Mouse (Mus musculus): ENCODE results near the gene Plekho2. TPM values are rescaled to one million over a fixed set of nuclear protein-coding genes. Genes with fewer than 3 reads are reported as not detected.

Plekho2 gene
- polyA plus RNA-seq, 1 experiment from 2014 or later: 9.8 TPM

DNA sequence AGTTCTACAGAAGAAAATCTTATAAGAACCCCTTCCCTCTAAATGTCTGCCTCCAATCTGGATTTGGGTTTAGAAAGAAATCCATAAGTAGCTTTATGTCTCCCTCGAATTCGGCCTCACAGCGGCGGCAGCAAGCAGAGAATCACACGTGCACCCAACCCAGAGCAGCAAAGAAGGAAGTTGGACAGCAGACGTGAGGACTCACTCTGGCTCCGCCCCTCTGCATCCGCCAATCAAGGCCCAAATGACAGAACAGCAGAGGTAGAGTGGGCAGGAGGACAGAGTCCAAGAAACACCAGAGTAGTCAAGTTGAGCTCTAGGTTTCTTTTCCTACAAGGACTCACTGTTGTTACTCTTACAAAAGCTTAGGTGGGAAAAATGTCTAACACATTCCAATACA, 3.2 kb upstream of the Plekho2 start:
- H3K4me2 ChIP-seq: no peak overlapping the region
- ATAC-seq (replicated peaks; ENCODE audit: insufficient number of reproducible peaks, insufficient read depth, low FRiP score, low read depth): no peak
- H3K27me3 ChIP-seq: no peaks in the 10 kb centered on the region
- H3K9ac ChIP-seq: no peak overlapping the region
- 28% methylated on average over 8 of the region's 8 CpGs for WGBS
- no peak overlapping the region for H3K27ac ChIP-seq
- peaks cover 38% of the 10 kb centered on the region for H3K4me1 ChIP-seq (replicated peaks)
- H3K9me3 ChIP-seq (replicated peaks): no peaks in the 10 kb centered on the region
- no peaks in the 10 kb centered on the region for H3K36me3 ChIP-seq
- H3K4me3 ChIP-seq: no peak overlapping the region

- H3K4me3 ChIP-seq: peak overlapping the region; percentile 57
- H3K27ac ChIP-seq: peak overlapping the region; percentile 71
- H3K9ac ChIP-seq: peak overlapping the region; percentile 36; the same call in 1 of the 2 replicates
- peak overlapping the region; percentile 65 for H3K4me2 ChIP-seq
- no peaks in the 10 kb centered on the region for H3K27me3 ChIP-seq
- no peaks in the 10 kb centered on the region for H3K36me3 ChIP-seq
- no peaks in the 10 kb centered on the region for H3K9me3 ChIP-seq (replicated peaks)
- peak; percentile 12 for ATAC-seq (replicated peaks; ENCODE audit: insufficient number of reproducible peaks, insufficient read depth, low FRiP score, low read depth)
- peaks cover 47% of the 10 kb centered on the region for H3K4me1 ChIP-seq (replicated peaks)
- 4% methylated on average over 28 of the region's 29 CpGs for WGBS
Observed at GRCm38 (mm10) chr9:65580401-65581256, 789 bp upstream of the Plekho2 start.

GRCm38 (mm10) chr9:65578801-65579249, 1.0 kb downstream of the Plekho2 start:
- no peak for ATAC-seq (replicated peaks; ENCODE audit: insufficient number of reproducible peaks, insufficient read depth, low FRiP score, low read depth)
- Histone ChIP-seq H3K27ac (peak overlapping the region; percentile 71), H3K4me2 (peak overlapping the region; percentile 65), H3K4me1 (replicated peaks) (peaks cover 60% of the 10 kb centered on the region), H3K9ac (peak overlapping the region; percentile 64; the same call in 1 of the 2 replicates), H3K9me3 (replicated peaks) (no peaks in the 10 kb centered on the region), H3K4me3 (peak overlapping the region; percentile 57), H3K27me3 (no peaks in the 10 kb centered on the region), H3K36me3 (no peaks in the 10 kb centered on the region)
- 33% methylated on average over 9 of the region's 9 CpGs for WGBS

DNA sequence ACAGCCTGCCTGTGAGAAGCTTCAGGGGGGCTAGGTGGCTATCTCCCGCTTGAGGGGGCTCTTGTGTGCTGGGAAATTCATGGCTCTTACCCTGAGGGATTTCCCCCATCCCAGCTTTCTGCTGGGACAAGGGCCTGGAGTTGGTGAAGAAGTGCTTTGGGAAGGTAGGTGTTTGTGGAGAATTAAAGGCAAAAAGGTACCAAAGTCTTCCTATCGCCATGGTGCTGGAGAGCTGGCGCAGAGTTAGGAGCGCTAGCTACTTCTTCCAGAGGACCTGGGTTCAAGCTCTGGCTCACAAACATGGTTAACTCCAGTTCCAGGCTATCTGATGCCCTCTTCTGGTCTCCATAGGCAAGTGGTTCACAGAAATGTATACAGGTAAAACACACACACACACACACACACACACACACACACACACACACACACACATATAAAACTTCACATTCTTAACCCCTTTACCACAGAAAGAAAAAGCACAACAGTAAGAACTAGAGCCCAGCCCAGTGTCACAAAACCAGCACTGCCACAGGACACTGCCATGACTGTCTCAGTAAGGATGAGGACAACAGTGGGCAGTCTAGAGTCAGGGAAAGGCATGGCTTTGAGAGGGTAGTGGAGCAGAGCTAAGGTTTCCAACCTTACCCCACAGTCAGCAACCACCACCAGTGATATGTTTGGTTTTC, 2.2 kb downstream of the Plekho2 start:
- Histone ChIP-seq H3K4me3 (no peak overlapping the region), H3K4me1 (replicated peaks) (peaks cover 57% of the 10 kb centered on the region), H3K27ac (peak overlapping the region; percentile 86), H3K9me3 (replicated peaks) (no peaks in the 10 kb centered on the region), H3K4me2 (peak overlapping the region; percentile 22), H3K27me3 (no peaks in the 10 kb centered on the region), H3K9ac (0 out of 2 replicates have a peak overlapping the region, but pooled peaks have one; percentile 26), H3K36me3 (peaks cover 8% of the 10 kb centered on the region)
- ATAC-seq (replicated peaks; ENCODE audit: insufficient number of reproducible peaks, insufficient read depth, low FRiP score, low read depth): no peak
- 83% methylated on average over 4 of the region's 4 CpGs for WGBS

- Histone ChIP-seq H3K27ac (peak overlapping the region; percentile 86), H3K36me3 (peaks cover 11% of the 10 kb centered on the region), H3K9me3 (replicated peaks) (no peaks in the 10 kb centered on the region), H3K9ac (0 out of 2 replicates have a peak overlapping the region, but pooled peaks have one; percentile 26), H3K4me1 (replicated peaks) (peaks cover 57% of the 10 kb centered on the region), H3K27me3 (no peaks in the 10 kb centered on the region), H3K4me3 (no peak overlapping the region), H3K4me2 (peak overlapping the region; percentile 22)
- ATAC-seq (replicated peaks; ENCODE audit: insufficient number of reproducible peaks, insufficient read depth, low FRiP score, low read depth): no peak
- 44% methylated on average over 7 of the region's 7 CpGs for WGBS
Observed at GRCm38 (mm10) chr9:65576861-65577510, 2.9 kb downstream of the Plekho2 start.

DNA sequence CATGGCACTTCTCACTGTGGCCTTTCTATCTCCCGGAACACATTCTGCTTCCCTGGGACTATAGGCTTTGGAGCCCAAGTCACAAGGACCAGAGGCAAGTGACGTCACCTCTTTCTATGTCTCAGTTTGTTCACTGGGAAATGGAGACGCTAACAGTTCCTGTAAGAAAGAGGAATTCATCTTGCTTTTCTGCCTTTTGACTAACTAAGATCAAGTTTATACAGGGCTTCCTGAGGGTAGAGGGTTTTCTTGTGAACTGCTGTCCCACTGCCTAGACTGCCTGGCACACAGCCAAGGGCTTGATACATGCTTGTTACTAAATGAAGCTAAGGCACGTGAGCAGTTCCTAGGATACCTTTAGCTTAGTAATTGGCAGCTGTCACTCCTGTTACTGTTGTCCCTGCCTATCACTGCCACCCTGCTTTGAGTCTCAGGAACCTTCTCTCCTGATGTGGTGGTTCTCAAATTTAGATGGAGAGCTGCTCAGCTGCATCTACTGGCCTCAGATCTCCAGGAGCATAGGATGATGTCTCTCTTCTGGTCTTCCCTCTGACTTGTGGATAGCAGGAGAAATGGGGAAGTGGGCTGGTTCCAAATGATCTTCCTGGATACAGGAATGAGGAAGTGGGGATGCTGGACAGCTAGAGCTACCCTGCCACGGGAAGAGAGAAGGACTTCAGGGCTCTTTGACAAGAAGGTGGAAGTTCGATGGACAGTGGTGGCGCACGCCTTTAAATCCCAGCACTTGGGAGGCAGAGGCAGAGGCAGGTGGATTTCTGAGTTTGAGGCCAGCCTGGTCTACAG, 4.2 kb downstream of the Plekho2 start:
- Histone ChIP-seq H3K9me3 (replicated peaks) (no peaks in the 10 kb centered on the region), H3K4me2 (peak overlapping the region; percentile 21; the same call in 1 of the 2 replicates), H3K4me1 (replicated peaks) (peaks cover 54% of the 10 kb centered on the region), H3K27ac (peak overlapping the region; percentile 86), H3K27me3 (no peaks in the 10 kb centered on the region), H3K36me3 (peaks cover 11% of the 10 kb centered on the region), H3K9ac (0 out of 2 replicates have a peak overlapping the region, but pooled peaks have one; percentile 8), H3K4me3 (no peak overlapping the region)
- 43% methylated on average over 8 of the region's 8 CpGs for WGBS
- no peak for ATAC-seq (replicated peaks; ENCODE audit: insufficient number of reproducible peaks, insufficient read depth, low FRiP score, low read depth)

DNA sequence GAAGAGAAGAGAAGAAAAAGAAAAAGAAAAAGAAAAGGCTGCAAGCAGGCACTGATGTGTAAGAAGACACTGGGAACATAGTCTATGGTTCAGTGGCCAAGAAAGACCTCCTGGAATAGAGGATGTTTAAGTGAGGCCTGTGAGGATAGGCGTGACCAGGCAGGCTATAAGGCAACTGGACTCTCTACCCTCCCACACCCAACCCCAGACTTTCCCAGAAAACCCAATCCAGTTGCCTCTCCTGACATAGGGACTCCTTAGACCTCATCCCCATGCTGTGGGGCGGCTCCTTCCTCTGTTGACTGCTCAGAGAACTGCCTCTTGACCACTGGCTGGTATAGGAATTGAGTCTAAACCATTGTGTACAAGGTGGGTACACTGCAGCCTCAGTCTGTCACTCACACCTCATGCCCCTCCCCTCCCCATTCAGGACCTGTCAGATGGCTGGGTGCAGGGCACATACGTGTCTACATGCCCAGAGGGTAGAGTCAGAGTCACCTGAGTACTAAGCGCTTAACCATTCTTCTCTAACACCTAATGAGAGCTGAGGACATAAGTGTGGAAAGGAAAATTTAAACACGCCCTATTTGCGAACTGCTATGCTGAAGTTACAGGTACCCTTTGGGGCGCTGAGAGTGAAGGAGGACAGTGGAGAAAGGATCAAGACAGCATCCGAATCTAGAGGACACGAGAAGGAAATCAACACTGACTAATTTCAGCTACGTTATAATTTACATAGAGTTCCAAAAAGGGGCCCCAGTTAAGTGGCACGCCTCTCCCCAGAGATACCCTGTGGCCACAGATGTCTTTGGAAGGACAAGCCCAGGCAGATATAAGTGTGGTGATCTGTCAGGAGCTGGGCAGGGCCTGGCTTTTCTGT, 5.1 kb downstream of the Plekho2 start:
- H3K27me3 ChIP-seq: no peaks in the 10 kb centered on the region
- peaks cover 11% of the 10 kb centered on the region for H3K36me3 ChIP-seq
- peaks cover 55% of the 10 kb centered on the region for H3K4me1 ChIP-seq (replicated peaks)
- H3K9ac ChIP-seq: no peak overlapping the region
- peak overlapping the region; percentile 21; the same call in 1 of the 2 replicates for H3K4me2 ChIP-seq
- no peaks in the 10 kb centered on the region for H3K9me3 ChIP-seq (replicated peaks)
- WGBS: 65% methylated on average over 11 of the region's 11 CpGs
- no peak overlapping the region for H3K4me3 ChIP-seq
- H3K27ac ChIP-seq: peak overlapping the region; percentile 86
- peak; percentile 12; the same call in 1 of the 2 replicates for ATAC-seq (replicated peaks; ENCODE audit: insufficient number of reproducible peaks, insufficient read depth, low FRiP score, low read depth)

DNA sequence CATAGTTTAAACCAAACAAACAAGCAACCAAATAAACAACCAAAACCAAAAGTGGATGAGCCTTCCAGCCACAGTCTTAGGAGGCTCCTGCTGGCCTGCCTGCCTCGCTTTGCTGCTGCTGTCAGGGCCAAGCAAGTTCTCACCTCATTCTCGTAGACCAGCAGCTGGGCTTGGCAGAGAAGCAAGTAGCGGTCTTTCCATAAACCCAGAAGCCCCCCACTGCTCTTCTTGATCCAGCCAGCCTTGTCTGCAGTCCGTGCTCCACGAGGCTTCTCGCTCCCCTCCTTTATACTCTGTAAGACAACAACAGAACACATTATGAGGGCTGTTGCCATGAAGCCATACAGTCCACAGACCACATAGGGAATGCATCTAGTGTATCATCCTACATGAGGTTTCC, 7.0 kb downstream of the Plekho2 start:
- no peak overlapping the region for H3K27ac ChIP-seq
- H3K36me3 ChIP-seq: peaks cover 15% of the 10 kb centered on the region
- no peak overlapping the region for H3K9ac ChIP-seq
- no peak overlapping the region for H3K4me3 ChIP-seq
- no peaks in the 10 kb centered on the region for H3K9me3 ChIP-seq (replicated peaks)
- no peak overlapping the region for H3K4me2 ChIP-seq
- H3K4me1 ChIP-seq (replicated peaks): peaks cover 43% of the 10 kb centered on the region
- WGBS: 83% methylated on average over 6 of the region's 6 CpGs
- ATAC-seq (replicated peaks; ENCODE audit: insufficient number of reproducible peaks, insufficient read depth, low FRiP score, low read depth): no peak
- H3K27me3 ChIP-seq: no peaks in the 10 kb centered on the region

DNA sequence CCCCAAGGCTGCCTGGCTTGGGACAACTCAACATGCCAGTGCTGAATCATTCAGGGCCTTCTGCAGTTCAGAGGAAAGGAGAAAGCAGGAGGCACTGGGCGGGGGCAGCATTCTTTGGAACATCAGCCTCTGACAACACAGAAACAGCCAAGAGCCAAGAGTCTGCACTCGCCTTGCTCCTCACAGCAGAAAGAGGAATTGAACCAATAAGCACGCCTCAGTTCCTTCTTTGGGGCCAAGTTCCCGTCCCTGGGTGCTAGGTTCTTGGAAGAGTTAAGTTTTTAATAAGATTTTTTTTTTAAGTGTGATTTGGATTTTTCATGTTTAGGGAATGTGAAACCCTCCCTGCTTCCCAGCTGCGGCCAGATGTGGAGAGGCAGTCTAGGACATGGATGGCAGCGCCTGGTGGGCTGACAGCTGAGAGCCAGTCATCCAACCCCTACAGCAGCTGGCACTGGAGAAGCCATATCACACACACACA, 10.3 kb downstream of the Plekho2 start:
- Histone ChIP-seq H3K4me3 (no peak overlapping the region), H3K27me3 (no peaks in the 10 kb centered on the region), H3K9me3 (replicated peaks) (no peaks in the 10 kb centered on the region), H3K4me2 (no peak overlapping the region), H3K27ac (no peak overlapping the region), H3K36me3 (peaks cover 23% of the 10 kb centered on the region), H3K9ac (no peak overlapping the region), H3K4me1 (replicated peaks) (peaks cover 14% of the 10 kb centered on the region)
- 70% methylated on average over 6 of the region's 6 CpGs for WGBS
- no peak for ATAC-seq (replicated peaks; ENCODE audit: insufficient number of reproducible peaks, insufficient read depth, low FRiP score, low read depth)

DNA sequence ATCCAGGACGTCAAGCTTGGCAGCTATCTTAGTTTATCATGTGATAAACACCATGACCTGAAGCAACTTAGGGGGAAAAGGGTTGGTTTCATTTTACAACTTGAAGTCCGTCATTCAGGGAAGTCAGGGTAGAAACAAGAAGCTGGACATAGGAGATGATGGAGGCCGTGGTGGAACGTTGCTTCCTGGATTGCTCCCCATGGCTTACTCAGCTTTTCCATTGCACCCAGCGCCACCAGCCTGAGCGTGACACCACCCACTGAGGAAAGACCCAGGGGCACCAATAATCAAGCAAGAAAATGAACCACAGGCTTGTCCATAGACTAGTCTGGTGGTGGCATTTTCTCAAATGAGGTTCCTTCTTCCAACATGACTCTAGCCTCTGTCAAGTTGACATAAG, 11.1 kb downstream of the Plekho2 start:
- Histone ChIP-seq H3K36me3 (peaks cover 25% of the 10 kb centered on the region), H3K9ac (no peak overlapping the region)

More for the DNA sequence above, 11.1 kb downstream of the Plekho2 start:
- Histone ChIP-seq H3K4me1 (replicated peaks) (peaks cover 12% of the 10 kb centered on the region; the same call in 1 of the 2 replicates), H3K4me2 (no peak overlapping the region), H3K27ac (no peak overlapping the region), H3K27me3 (no peaks in the 10 kb centered on the region), H3K9me3 (replicated peaks) (no peaks in the 10 kb centered on the region), H3K4me3 (no peak overlapping the region)
- ATAC-seq (replicated peaks; ENCODE audit: insufficient number of reproducible peaks, insufficient read depth, low FRiP score, low read depth): no peak
- WGBS: 84% methylated on average over 6 of the region's 6 CpGs
